Mouse (Mus musculus) kidney, postnatal 10 days (tissue): Measurements from ENCODE around the gene Akap7.

Source experiments
- DNase-seq: peaks from one replicate; pipeline ENCODE4 v3.0.0; 2021; ENCODE audit warnings: mixed read lengths

Akap7 gene

GRCm38 (mm10) chr10:25253474-25253873 lies 54.2 kb downstream of the Akap7 start:
- no peak for DNase-seq

- DNase-seq: no peak
Observed at GRCm38 (mm10) chr10:25253006-25253405, 54.7 kb downstream of the Akap7 start.

GRCm38 (mm10) chr10:25250108-25250507 lies 57.6 kb downstream of the Akap7 start:
- peak; percentile 75 for DNase-seq

GRCm38 (mm10) chr10:25246173-25246572 lies 61.5 kb downstream of the Akap7 start:
- no peak for DNase-seq

- DNase-seq: peak; percentile 47
Observed at GRCm38 (mm10) chr10:25239156-25239555, 68.5 kb downstream of the Akap7 start.

GRCm38 (mm10) chr10:25234080-25234479 lies 73.6 kb downstream of the Akap7 start:
- DNase-seq: no peak

GRCm38 (mm10) chr10:25232700-25233099 lies 75.0 kb downstream of the Akap7 start:
- DNase-seq: no peak

GRCm38 (mm10) chr10:25231358-25231757 lies 76.3 kb downstream of the Akap7 start:
- no peak for DNase-seq

- no peak for DNase-seq
Observed at GRCm38 (mm10) chr10:25224371-25224770, 83.3 kb downstream of the Akap7 start.

- no peak for DNase-seq
Observed at GRCm38 (mm10) chr10:25220754-25221153, 86.9 kb downstream of the Akap7 start.

GRCm38 (mm10) chr10:25219901-25220495 lies 87.7 kb downstream of the Akap7 start:
- no peak for DNase-seq

GRCm38 (mm10) chr10:25219220-25219628 lies 88.4 kb downstream of the Akap7 start:
- DNase-seq: peak; percentile 83

- no peak for DNase-seq
Observed at GRCm38 (mm10) chr10:25218746-25219145, 88.9 kb downstream of the Akap7 start.

GRCm38 (mm10) chr10:25215977-25216376 lies 91.7 kb downstream of the Akap7 start:
- no peak for DNase-seq

GRCm38 (mm10) chr10:25213716-25214115 lies 94.0 kb downstream of the Akap7 start:
- no peak for DNase-seq

- DNase-seq: no peak
Observed at GRCm38 (mm10) chr10:25208619-25209018, 99.1 kb downstream of the Akap7 start.

GRCm38 (mm10) chr10:25207866-25208265 lies 99.8 kb downstream of the Akap7 start:
- peak; percentile 28 for DNase-seq

- no peak for DNase-seq
Observed at GRCm38 (mm10) chr10:25200691-25201090, 107.0 kb downstream of the Akap7 start.

GRCm38 (mm10) chr10:25199510-25200353 lies 107.9 kb downstream of the Akap7 start:
- DNase-seq: peak; percentile 69

GRCm38 (mm10) chr10:25198575-25198974 lies 109.1 kb downstream of the Akap7 start:
- DNase-seq: no peak

- DNase-seq: no peak
Observed at GRCm38 (mm10) chr10:25198048-25198447, 109.6 kb downstream of the Akap7 start.

GRCm38 (mm10) chr10:25192180-25193073 lies 115.2 kb downstream of the Akap7 start:
- DNase-seq: no peak

- no peak for DNase-seq
Observed at GRCm38 (mm10) chr10:25191166-25191565, 116.5 kb downstream of the Akap7 start.
